Mouse (Mus musculus) MEL (cell line): ENCODE results near the gene Cdkl5. TPM values are rescaled to one million over a fixed set of nuclear protein-coding genes. Genes with fewer than 3 reads are reported as not detected.

Source experiments
- DNase-seq: peaks from one replicate; pipeline ENCODE4 v3.0.0; 2011; ENCODE audit warnings: low read depth, low spot score
- H3K27ac ChIP-seq: 2 replicates; pipeline ENCODE4 v1.5.1; 2012; ENCODE audit warnings: low read depth, mild to moderate bottlenecking, control low read depth, low read length, moderate library complexity; ENCODE audit not compliant: control insufficient read depth
- H3K27me3 ChIP-seq, 2 experiments: fragments of 150-350 bp in 1 of 2; sonication (generic) in 1 of 2; 2 replicates each; pipeline ENCODE4 v1.6.1; 2012; ENCODE audit warnings: low read length in 2 of 2, mild to moderate bottlenecking in 2 of 2, improper control_type of control experiment in 1 of 2, moderate library complexity in 1 of 2; ENCODE audit not compliant: insufficient read depth in 2 of 2, control insufficient read depth in 1 of 2
- H3K36me3 ChIP-seq, 2 experiments: 2 replicates each; pipeline ENCODE4 v1.6.1; 2012 to 2014; ENCODE audit warnings: low read length in 2 of 2, improper control_type of control experiment in 1 of 2, inconsistent platforms in 1 of 2, mild to moderate bottlenecking in 1 of 2; ENCODE audit not compliant: insufficient read depth in 2 of 2, control insufficient read depth in 1 of 2
- H3K4me1 ChIP-seq, 2 experiments: fragments of 150-350 bp in 1 of 2; sonication (generic) in 1 of 2; 2 replicates each; pipeline ENCODE4 v1.6.1; 2012; ENCODE audit warnings: low read length in 2 of 2, improper control_type of control experiment in 1 of 2, mild to moderate bottlenecking in 1 of 2; ENCODE audit not compliant: insufficient read depth in 2 of 2, control insufficient read depth in 1 of 2
- H3K4me3 ChIP-seq, 2 experiments: fragments of 150-350 bp in 1 of 2; sonication (generic) in 1 of 2; 2 replicates each; pipeline ENCODE4 v1.5.1; 2012; ENCODE audit warnings: low read depth in 2 of 2, low read length in 2 of 2, mild to moderate bottlenecking in 2 of 2, moderate library complexity in 2 of 2, control low read depth in 1 of 2, improper control_type of control experiment in 1 of 2; ENCODE audit not compliant: control insufficient read depth in 1 of 2, insufficient read depth in 1 of 2
- H3K79me2 ChIP-seq: 2 replicates; pipeline ENCODE4 v1.6.1; 2012; ENCODE audit warnings: mild to moderate bottlenecking, low read length, moderate library complexity; ENCODE audit not compliant: control insufficient read depth, poor library complexity, insufficient read depth
- H3K9ac ChIP-seq: 2 replicates; pipeline ENCODE4 v1.6.1; 2012; ENCODE audit warnings: low read depth, mild to moderate bottlenecking, control low read depth, low read length, moderate library complexity; ENCODE audit not compliant: control insufficient read depth, poor library complexity, severe bottlenecking
- H3K9me3 ChIP-seq: fragments of 150-350 bp; sonication (generic); replicated peaks from 2 replicates; pipeline ENCODE4 v1.6.1; 2012; ENCODE audit warnings: mild to moderate bottlenecking, low read length, improper control_type of control experiment, moderate library complexity; ENCODE audit not compliant: insufficient read depth
- BHLHE40 ChIP-seq: IDR thresholded peaks from 2 replicates; pipeline ENCODE4 v1.6.1; 2012; ENCODE audit warnings: low read depth, mild to moderate bottlenecking, inconsistent platforms, low read length, improper control_type of control experiment, borderline replicate concordance
- CHD1 ChIP-seq: IDR thresholded peaks from 2 replicates; pipeline ENCODE4 v1.6.1; 2012; ENCODE audit warnings: low read depth, mild to moderate bottlenecking, inconsistent platforms, low read length, improper control_type of control experiment
- CHD2 ChIP-seq: IDR thresholded peaks from 2 replicates; pipeline ENCODE4 v1.6.1; 2011; ENCODE audit warnings: low read length, improper control_type of control experiment
- CTCF ChIP-seq, 3 experiments: IDR thresholded peaks in 2 of 3; conservative IDR thresholded peaks in 1 of 3; 2 replicates each; pipeline ENCODE4 v1.5.1; 2011 to 2012; ENCODE audit warnings: low read length in 3 of 3, low read depth in 2 of 3, mild to moderate bottlenecking in 2 of 3, improper control_type of control experiment in 1 of 3, inconsistent platforms in 1 of 3, mixed read lengths in 1 of 3, moderate library complexity in 1 of 3; ENCODE audit not compliant: control insufficient read depth in 1 of 3, insufficient read depth in 1 of 3, poor library complexity in 1 of 3, severe bottlenecking in 1 of 3
- E2F4 ChIP-seq: IDR thresholded peaks from 2 replicates; pipeline ENCODE4 v1.6.1; 2011; ENCODE audit warnings: low read depth, low read length, improper control_type of control experiment, borderline replicate concordance
- ELF1 ChIP-seq: IDR thresholded peaks from 2 replicates; pipeline ENCODE4 v1.6.1; 2014; ENCODE audit warnings: low read depth, mild to moderate bottlenecking, inconsistent platforms, low read length, improper control_type of control experiment, moderate library complexity
- EP300 ChIP-seq, 2 experiments: IDR thresholded peaks; 2 replicates each; pipeline ENCODE4 v1.6.1; 2011; ENCODE audit warnings: improper control_type of control experiment in 2 of 2, low read length in 2 of 2, low read depth in 1 of 2, mild to moderate bottlenecking in 1 of 2
- ETS1 ChIP-seq: IDR thresholded peaks from 2 replicates; pipeline ENCODE4 v1.6.1; 2012; ENCODE audit warnings: low read depth, mild to moderate bottlenecking, inconsistent platforms, low read length, improper control_type of control experiment, moderate library complexity
- GABPA ChIP-seq: IDR thresholded peaks from 2 replicates; pipeline ENCODE4 v1.6.1; 2012; ENCODE audit warnings: low read depth, mild to moderate bottlenecking, inconsistent platforms, low read length, improper control_type of control experiment, moderate library complexity
- GATA1 ChIP-seq: IDR thresholded peaks from 2 replicates; pipeline ENCODE4 v1.6.1; 2011; ENCODE audit warnings: low read depth, low read length, improper control_type of control experiment
- HCFC1 ChIP-seq: IDR thresholded peaks from 2 replicates; pipeline ENCODE4 v1.6.1; 2012; ENCODE audit warnings: low read depth, mild to moderate bottlenecking, inconsistent platforms, low read length, improper control_type of control experiment, moderate library complexity
- JUND ChIP-seq: IDR thresholded peaks from 2 replicates; pipeline ENCODE4 v1.6.1; 2011; ENCODE audit warnings: low read depth, mild to moderate bottlenecking, improper control_type of control experiment, low read length
- MAFK ChIP-seq: IDR thresholded peaks from 2 replicates; pipeline ENCODE4 v1.6.1; 2011; ENCODE audit warnings: low read depth, mild to moderate bottlenecking, low read length, improper control_type of control experiment, borderline replicate concordance
- MAX ChIP-seq: IDR thresholded peaks from 2 replicates; pipeline ENCODE4 v1.6.1; 2011; ENCODE audit warnings: low read length, improper control_type of control experiment
- MAZ ChIP-seq: IDR thresholded peaks from 2 replicates; pipeline ENCODE4 v1.6.1; 2012; ENCODE audit warnings: low read depth, mild to moderate bottlenecking, inconsistent platforms, low read length, improper control_type of control experiment
- MEF2A ChIP-seq: IDR thresholded peaks from 2 replicates; pipeline ENCODE4 v1.6.1; 2014; ENCODE audit warnings: low read depth, mild to moderate bottlenecking, inconsistent platforms, low read length, improper control_type of control experiment; ENCODE audit not compliant: poor library complexity, insufficient replicate concordance, severe bottlenecking; ENCODE audit errors: extremely low read depth
- MXI1 ChIP-seq: IDR thresholded peaks from 2 replicates; pipeline ENCODE4 v1.6.1; 2011; ENCODE audit warnings: mild to moderate bottlenecking, low read depth, low read length, improper control_type of control experiment
- MYB ChIP-seq: IDR thresholded peaks from 2 replicates; pipeline ENCODE4 v1.6.1; 2011; ENCODE audit warnings: mild to moderate bottlenecking, low read depth, low read length, improper control_type of control experiment
- MYC ChIP-seq: IDR thresholded peaks from 2 replicates; pipeline ENCODE4 v1.6.1; 2011; ENCODE audit warnings: low read depth, mild to moderate bottlenecking, low read length, improper control_type of control experiment, moderate library complexity
- NELFE ChIP-seq: IDR thresholded peaks from 2 replicates; pipeline ENCODE4 v1.6.1; 2011; ENCODE audit warnings: low read depth, low read length, improper control_type of control experiment
- NRF1 ChIP-seq: IDR thresholded peaks from 2 replicates; pipeline ENCODE4 v1.6.1; 2014; ENCODE audit warnings: low read depth, mild to moderate bottlenecking, inconsistent platforms, low read length, improper control_type of control experiment, moderate library complexity; ENCODE audit not compliant: poor library complexity, insufficient read depth, severe bottlenecking
- POLR2A ChIP-seq, 2 experiments: IDR thresholded peaks; 2 replicates each; pipeline ENCODE4 v1.6.1; 2011 to 2012; ENCODE audit warnings: low read length in 2 of 2, mild to moderate bottlenecking in 2 of 2, control low read depth in 1 of 2, improper control_type of control experiment in 1 of 2, low read depth in 1 of 2, moderate library complexity in 1 of 2; ENCODE audit not compliant: control insufficient read depth in 1 of 2, insufficient read depth in 1 of 2, poor library complexity in 1 of 2
- POLR2AphosphoS5 ChIP-seq: IDR thresholded peaks from 2 replicates; pipeline ENCODE4 v1.6.1; 2012; ENCODE audit warnings: low read depth, borderline replicate concordance, mild to moderate bottlenecking, inconsistent platforms, low read length, moderate library complexity, mixed read lengths
- RAD21 ChIP-seq: IDR thresholded peaks from 2 replicates; pipeline ENCODE4 v1.6.1; 2011; ENCODE audit warnings: mild to moderate bottlenecking, low read depth, low read length, improper control_type of control experiment
- RCOR1 ChIP-seq: IDR thresholded peaks from 2 replicates; pipeline ENCODE4 v1.6.1; 2012; ENCODE audit warnings: low read depth, mild to moderate bottlenecking, inconsistent platforms, low read length, improper control_type of control experiment
- SIN3A ChIP-seq: IDR thresholded peaks from 2 replicates; pipeline ENCODE4 v1.6.1; 2012; ENCODE audit warnings: low read length, improper control_type of control experiment, inconsistent platforms
- SMC3 ChIP-seq: IDR thresholded peaks from 2 replicates; pipeline ENCODE4 v1.6.1; 2011; ENCODE audit warnings: low read depth, low read length, improper control_type of control experiment
- TAL1 ChIP-seq: IDR thresholded peaks from 2 replicates; pipeline ENCODE4 v1.6.1; 2012; ENCODE audit warnings: mild to moderate bottlenecking, inconsistent platforms, low read length, moderate library complexity, mixed read lengths
- TBP ChIP-seq: IDR thresholded peaks from 2 replicates; pipeline ENCODE4 v1.8.0; 2011; ENCODE audit warnings: low read depth, low read length, improper control_type of control experiment
- TCF12 ChIP-seq: IDR thresholded peaks from 2 replicates; pipeline ENCODE4 v1.6.1; 2014; ENCODE audit warnings: low read depth, mild to moderate bottlenecking, inconsistent platforms, low read length, improper control_type of control experiment, moderate library complexity
- UBTF ChIP-seq: IDR thresholded peaks from 2 replicates; pipeline ENCODE4 v1.6.1; 2012; ENCODE audit warnings: low read depth, mild to moderate bottlenecking, inconsistent platforms, low read length, improper control_type of control experiment, moderate library complexity, borderline replicate concordance; ENCODE audit not compliant: insufficient read depth
- USF1 ChIP-seq: IDR thresholded peaks from 2 replicates; pipeline ENCODE4 v1.6.1; 2014; ENCODE audit warnings: low read depth, mild to moderate bottlenecking, inconsistent platforms, low read length, improper control_type of control experiment, moderate library complexity
- USF2 ChIP-seq, 2 experiments: IDR thresholded peaks; 2 replicates each; pipeline ENCODE4 v1.6.1; 2011 to 2012; ENCODE audit warnings: improper control_type of control experiment in 2 of 2, low read length in 2 of 2, borderline replicate concordance in 1 of 2, inconsistent platforms in 1 of 2, low read depth in 1 of 2, mild to moderate bottlenecking in 1 of 2; ENCODE audit not compliant: insufficient read depth in 1 of 2
- ZC3H11A ChIP-seq: IDR thresholded peaks from 2 replicates; pipeline ENCODE4 v1.6.1; 2012; ENCODE audit warnings: low read depth, mild to moderate bottlenecking, inconsistent platforms, low read length, improper control_type of control experiment
- ZKSCAN1 ChIP-seq: IDR thresholded peaks from 2 replicates; pipeline ENCODE4 v1.6.1; 2012; ENCODE audit warnings: low read depth, mild to moderate bottlenecking, inconsistent platforms, low read length, improper control_type of control experiment, moderate library complexity
- ZMIZ1 ChIP-seq: IDR thresholded peaks from 2 replicates; pipeline ENCODE4 v1.6.1; 2012; ENCODE audit warnings: low read depth, mild to moderate bottlenecking, inconsistent platforms, low read length, improper control_type of control experiment, moderate library complexity
- ZNF384 ChIP-seq: IDR thresholded peaks from 2 replicates; pipeline ENCODE4 v1.6.1; 2012; ENCODE audit warnings: low read depth, mild to moderate bottlenecking, inconsistent platforms, low read length, improper control_type of control experiment
- polyA plus RNA-seq, 2 experiments: library from polyadenylated mRNA; stranded (reverse) in 1 of 2; unstranded in 1 of 2; fragments of >175 nt in 1 of 2; fragments of >200 nt in 1 of 2; gene quantifications; 2 replicates each; pipeline versions ENCODE4 v1.2.1 to v1.2.4; 2012; ENCODE audit warnings: low replicate concordance in 2 of 2, low read depth in 1 of 2; ENCODE audit not compliant: insufficient read length in 2 of 2, insufficient read depth in 1 of 2, missing spikeins in 1 of 2
- total RNA-seq: library from RNA; depleted of rRNA; stranded (reverse); fragments of 300-350 nt; gene quantifications from 2 replicates; pipeline ENCODE4 v1.2.3, GENCODE M21; 2012

Cdkl5 gene
- total and polyA plus RNA-seq, 3 experiments = 1.7 to 2.8 TPM; not detected in 1

GRCm38 (mm10) chrX:161033235-161033803 lies 38.8 kb upstream of the Cdkl5 start:
- Histone ChIP-seq H3K4me1 (no peaks in the 10 kb centered on the region), H3K9me3 (no peaks in the 10 kb centered on the region), H3K9ac (no peak overlapping the region), H3K79me2 (no peaks in the 10 kb centered on the region), H3K36me3 (no peaks in the 10 kb centered on the region), H3K27ac (no peak overlapping the region), H3K4me3 (no peak overlapping the region), H3K27me3 (peaks cover 0 to 1% of the 10 kb centered on the region in 2 experiments; a peak in 1 of 4 replicates)
- peak; percentile 68 for DNase-seq
- TF ChIP-seq TCF12 = no peak
- TF ChIP-seq MYB = no peak
- no peak for TF ChIP-seq POLR2AphosphoS5
- no peak; the same call in 1 of the 2 replicates for TF ChIP-seq JUND
- TF ChIP-seq BHLHE40 = no peak
- TF ChIP-seq HCFC1 = no peak
- no peak for TF ChIP-seq EP300 (IDR thresholded peaks at IDR 0.05; ENCODE audit: low read depth in 1 of 2, low read length in 2 of 2)
- TF ChIP-seq ZC3H11A = peak; percentile 85
- TF ChIP-seq POLR2A (IDR thresholded peaks at IDR 0.05; ENCODE audit: control insufficient read depth in 1 of 2, insufficient read depth in 1 of 2, low read depth in 1 of 2, low read length in 2 of 2, poor library complexity in 1 of 2) = no peak
- TF ChIP-seq CTCF (IDR thresholded peaks at IDR 0.05 in 2 of 3, conservative IDR thresholded peaks at IDR 0.05 in 1 of 3; ENCODE audit: control insufficient read depth in 1 of 3, insufficient read depth in 1 of 3, low read depth in 2 of 3, low read length in 3 of 3, poor library complexity in 1 of 3, severe bottlenecking in 1 of 3) = peak; percentile 52 to 90 (median 90)
- no peak for TF ChIP-seq MXI1
- no peak for TF ChIP-seq ZNF384
- TF ChIP-seq SMC3 = peak; percentile 84
- TF ChIP-seq RCOR1 = no peak
- TF ChIP-seq MYC = peak; percentile 65; the same call in 1 of the 2 replicates
- TF ChIP-seq MAZ = no peak
- TF ChIP-seq TAL1 = no peak
- no peak for TF ChIP-seq NELFE
- TF ChIP-seq ETS1 = no peak
- no peak for TF ChIP-seq SIN3A
- TF ChIP-seq MAFK = no peak
- no peak for TF ChIP-seq ZMIZ1
- no peak for TF ChIP-seq MEF2A
- no peak for TF ChIP-seq TBP
- no peak for TF ChIP-seq GABPA
- no peak for TF ChIP-seq CHD2
- no peak for TF ChIP-seq USF2 (IDR thresholded peaks at IDR 0.05; ENCODE audit: borderline replicate concordance in 1 of 2, insufficient read depth in 1 of 2, low read depth in 1 of 2, low read length in 2 of 2)
- TF ChIP-seq CHD1 = no peak
- TF ChIP-seq USF1 = no peak
- TF ChIP-seq E2F4 = no peak
- TF ChIP-seq UBTF = no peak
- 0 out of 2 replicates have a peak, but pooled peaks have one; percentile 19 for TF ChIP-seq MAX
- TF ChIP-seq GATA1 = no peak
- no peak for TF ChIP-seq ZKSCAN1
- no peak for TF ChIP-seq NRF1
- TF ChIP-seq RAD21 = peak; percentile 98
- no peak for TF ChIP-seq ELF1
